Mouse (Mus musculus): ENCODE measurements around the gene Cir1. TPM values are rescaled to one million over a fixed set of nuclear protein-coding genes. Genes with fewer than 3 reads are reported as not detected.

The Cir1 gene
- total and polyA plus RNA-seq, 2 experiments from 2014 or later, result 3.3 to 25.2 TPM

- WGBS, result 90% methylated on average over 7 of the region's 7 CpGs
- no peak for ATAC-seq
These were observed 6.5 kb downstream of the Cir1 start for GRCm38 (mm10) chr2:73306006-73306405.

DNA sequence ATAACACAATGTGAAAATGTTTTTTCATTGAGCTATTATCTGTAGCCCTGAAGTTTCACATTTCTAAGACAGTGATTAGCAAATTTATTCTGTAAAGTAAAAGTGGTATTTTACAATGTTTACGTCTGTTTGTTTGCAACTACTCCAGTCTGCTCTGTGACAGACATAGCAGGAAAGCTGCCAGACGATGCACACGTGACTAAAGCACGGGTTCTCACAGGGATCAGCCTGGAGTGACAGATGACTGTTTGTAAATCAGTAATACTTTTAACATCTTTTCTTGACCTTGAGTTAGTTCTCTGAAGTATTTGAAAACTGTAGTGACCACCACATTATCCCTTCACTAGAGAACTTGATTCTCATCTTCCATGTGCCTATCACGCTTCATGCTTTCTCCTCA is 8.0 kb downstream of the Cir1 start:
- H3K27me3 ChIP-seq (ENCODE audit: insufficient read depth, low read length), result no peaks in the 10 kb centered on the region
- H3K9ac ChIP-seq (replicated peaks; ENCODE audit: low read length), result no peak overlapping the region
- no peak overlapping the region for H3K27ac ChIP-seq
- H3K4me1 ChIP-seq (ENCODE audit: insufficient read depth, low read length), result no peaks in the 10 kb centered on the region
- H3K9me3 ChIP-seq (ENCODE audit: low read length), result no peaks in the 10 kb centered on the region
- 92% methylated on average over 5 of the region's 5 CpGs for WGBS
- H3K4me2 ChIP-seq (ENCODE audit: low read depth, low read length), result no peak overlapping the region
- H3K4me3 ChIP-seq (ENCODE audit: low read length), result no peak overlapping the region
- no peak for TF ChIP-seq CTCF (IDR thresholded peaks at IDR 0.05; ENCODE audit: low read depth)
- DNase-seq (ENCODE audit: low spot score), result no peak
- no peak for ATAC-seq
- H3K36me3 ChIP-seq (ENCODE audit: insufficient read depth, low read length), result peaks cover 42% of the 10 kb centered on the region

More at GRCm38 (mm10) chr2:73306006-73306405, 6.5 kb downstream of the Cir1 start:
- no peaks in the 10 kb centered on the region for H3K4me1 ChIP-seq (ENCODE audit: insufficient read depth, low read length)
- H3K4me2 ChIP-seq (ENCODE audit: low read depth, low read length), result no peak overlapping the region
- H3K27ac ChIP-seq, result no peak overlapping the region
- peaks cover 45% of the 10 kb centered on the region for H3K36me3 ChIP-seq (ENCODE audit: insufficient read depth, low read length)
- no peaks in the 10 kb centered on the region for H3K27me3 ChIP-seq (ENCODE audit: insufficient read depth, low read length)
- no peak for DNase-seq (ENCODE audit: low spot score)
- no peak for TF ChIP-seq CTCF (IDR thresholded peaks at IDR 0.05; ENCODE audit: low read depth)
- H3K4me3 ChIP-seq (ENCODE audit: low read length), result no peak overlapping the region
- H3K9me3 ChIP-seq (ENCODE audit: low read length), result no peaks in the 10 kb centered on the region
- no peak overlapping the region for H3K9ac ChIP-seq (replicated peaks; ENCODE audit: low read length)

GRCm38 (mm10) chr2:73302722-73303121 is 9.8 kb downstream of the Cir1 start:
- Histone ChIP-seq H3K27me3 (ENCODE audit: insufficient read depth, low read length) (no peaks in the 10 kb centered on the region), H3K9me3 (ENCODE audit: low read length) (no peaks in the 10 kb centered on the region), H3K4me3 (ENCODE audit: low read length) (no peak overlapping the region), H3K4me1 (ENCODE audit: insufficient read depth, low read length) (no peaks in the 10 kb centered on the region), H3K27ac (no peak overlapping the region), H3K9ac (replicated peaks; ENCODE audit: low read length) (no peak overlapping the region), H3K4me2 (ENCODE audit: low read depth, low read length) (no peak overlapping the region), H3K36me3 (ENCODE audit: insufficient read depth, low read length) (peaks cover 36% of the 10 kb centered on the region; the same call in 1 of the 2 replicates)
- WGBS, result 97% methylated on average over 9 of the region's 9 CpGs
- DNase-seq (ENCODE audit: low spot score) (no peak), ATAC-seq (no peak)
- TF ChIP-seq CTCF (IDR thresholded peaks at IDR 0.05; ENCODE audit: low read depth), result no peak

DNA sequence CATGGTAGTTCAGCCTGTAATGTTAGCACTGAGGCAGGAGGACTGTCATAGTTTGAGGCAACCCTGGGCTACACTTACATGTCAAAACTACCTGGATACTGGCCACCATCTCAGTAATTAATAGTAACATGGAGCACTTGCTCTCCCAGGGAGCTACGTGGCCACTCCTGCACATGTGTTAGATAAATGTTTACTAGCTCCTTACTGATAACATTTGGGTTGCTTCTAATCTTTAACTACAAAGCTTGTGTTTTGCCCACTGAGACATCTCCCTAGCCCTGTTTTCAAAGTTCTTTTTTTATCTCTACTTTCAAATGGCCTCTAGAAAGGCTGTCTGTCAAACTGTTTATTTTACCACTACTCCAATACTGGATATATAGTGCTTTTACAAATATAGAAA is 10.5 kb downstream of the Cir1 start:
- Histone ChIP-seq H3K9me3 (ENCODE audit: low read length) (no peaks in the 10 kb centered on the region), H3K9ac (replicated peaks; ENCODE audit: low read length) (no peak overlapping the region), H3K4me3 (ENCODE audit: low read length) (no peak overlapping the region), H3K27me3 (ENCODE audit: insufficient read depth, low read length) (no peaks in the 10 kb centered on the region), H3K4me1 (ENCODE audit: insufficient read depth, low read length) (no peaks in the 10 kb centered on the region), H3K27ac (no peak overlapping the region), H3K36me3 (ENCODE audit: insufficient read depth, low read length) (peaks cover 28% of the 10 kb centered on the region; the same call in 1 of the 2 replicates), H3K4me2 (ENCODE audit: low read depth, low read length) (no peak overlapping the region)
- 88% methylated on average over 1 of the region's 1 CpGs for WGBS
- ATAC-seq (no peak), DNase-seq (ENCODE audit: low spot score) (no peak)
- no peak for TF ChIP-seq CTCF (IDR thresholded peaks at IDR 0.05; ENCODE audit: low read depth)

DNA sequence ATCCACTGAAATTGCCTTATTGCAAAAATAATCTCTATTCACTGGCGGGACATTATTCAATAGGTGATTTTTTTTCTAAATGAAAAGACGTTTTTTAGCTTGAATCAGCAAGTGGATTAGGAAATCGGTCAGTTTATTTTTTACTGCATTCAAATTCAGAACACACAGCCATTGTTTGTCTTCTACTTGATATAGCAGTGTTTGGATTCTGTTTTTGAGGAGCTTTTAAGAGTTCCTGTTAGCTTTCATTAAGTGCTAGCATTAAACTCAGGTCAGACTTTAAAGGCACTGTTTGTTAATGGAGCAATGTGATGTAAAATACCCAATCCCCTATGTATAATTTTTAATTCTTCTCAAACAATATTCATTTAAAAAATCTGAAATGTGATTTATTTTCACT is 13.7 kb downstream of the Cir1 start:
- Histone ChIP-seq H3K4me2 (ENCODE audit: low read depth, low read length) (no peak overlapping the region), H3K27ac (no peak overlapping the region), H3K4me3 (ENCODE audit: low read length) (no peak overlapping the region), H3K4me1 (ENCODE audit: insufficient read depth, low read length) (no peaks in the 10 kb centered on the region), H3K9ac (replicated peaks; ENCODE audit: low read length) (no peak overlapping the region), H3K9me3 (ENCODE audit: low read length) (no peaks in the 10 kb centered on the region), H3K36me3 (ENCODE audit: insufficient read depth, low read length) (peaks cover 17% of the 10 kb centered on the region; the same call in 1 of the 2 replicates), H3K27me3 (ENCODE audit: insufficient read depth, low read length) (no peaks in the 10 kb centered on the region)
- DNase-seq (ENCODE audit: low spot score), result no peak
- no peak for ATAC-seq
- WGBS, result 75% methylated on average over 3 of the region's 3 CpGs
- TF ChIP-seq CTCF (IDR thresholded peaks at IDR 0.05; ENCODE audit: low read depth), result no peak

DNA sequence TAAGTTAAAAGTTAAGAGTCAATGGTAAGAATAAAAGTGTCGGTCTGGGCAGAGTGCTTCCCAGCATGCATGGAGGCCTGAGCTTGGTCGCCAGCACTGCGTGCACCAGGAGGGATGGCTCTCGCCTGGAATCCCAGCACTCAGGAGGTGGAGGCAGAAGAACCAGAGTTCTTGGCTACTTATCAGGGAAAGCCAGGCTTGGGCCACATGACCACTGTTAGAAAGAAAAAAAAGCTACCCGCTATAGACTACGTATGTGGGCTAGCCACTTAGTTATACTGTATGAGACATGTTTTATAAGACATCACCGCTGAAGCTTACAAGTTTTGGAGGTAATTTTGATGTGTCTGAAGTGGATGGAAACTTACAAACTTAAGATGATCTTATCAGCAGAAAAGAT is 14.3 kb downstream of the Cir1 start:
- Histone ChIP-seq H3K4me3 (ENCODE audit: low read length) (no peak overlapping the region), H3K9ac (replicated peaks; ENCODE audit: low read length) (no peak overlapping the region), H3K9me3 (ENCODE audit: low read length) (no peaks in the 10 kb centered on the region), H3K36me3 (ENCODE audit: insufficient read depth, low read length) (peaks cover 12% of the 10 kb centered on the region; the same call in 1 of the 2 replicates), H3K4me2 (ENCODE audit: low read depth, low read length) (no peak overlapping the region), H3K27ac (no peak overlapping the region), H3K4me1 (ENCODE audit: insufficient read depth, low read length) (no peaks in the 10 kb centered on the region), H3K27me3 (ENCODE audit: insufficient read depth, low read length) (no peaks in the 10 kb centered on the region)
- no peak for ATAC-seq
- WGBS, result 85% methylated on average over 7 of the region's 7 CpGs
- DNase-seq (ENCODE audit: low spot score), result no peak
- no peak for TF ChIP-seq CTCF (IDR thresholded peaks at IDR 0.05; ENCODE audit: low read depth)

DNA sequence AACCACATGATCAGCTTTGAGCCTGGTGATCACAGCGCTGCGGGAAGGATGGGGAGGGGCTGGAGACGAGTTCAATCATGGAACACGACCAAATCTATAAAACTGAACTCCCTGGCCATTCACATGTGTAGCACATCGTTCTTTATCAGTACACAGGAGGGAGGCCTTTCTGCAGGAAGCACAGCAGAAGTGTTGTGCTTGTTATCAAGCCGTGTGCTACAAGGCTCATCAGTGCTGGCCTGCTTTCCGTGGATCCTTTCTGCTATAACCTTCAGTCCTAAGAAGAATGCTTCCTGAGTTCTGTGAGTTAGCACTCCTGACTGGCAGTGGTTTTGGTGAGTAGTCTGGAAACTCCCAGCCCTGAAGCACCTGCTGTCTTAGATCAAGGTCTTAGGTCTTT is 17.5 kb downstream of the Cir1 start:
- ATAC-seq (no peak), DNase-seq (ENCODE audit: low spot score) (no peak)
- no peaks in the 10 kb centered on the region for H3K9me3 ChIP-seq (ENCODE audit: low read length)
- H3K4me2 ChIP-seq (ENCODE audit: low read depth, low read length), result no peak overlapping the region
- peaks cover 9% of the 10 kb centered on the region; the same call in 1 of the 2 replicates for H3K36me3 ChIP-seq (ENCODE audit: insufficient read depth, low read length)
- no peaks in the 10 kb centered on the region for H3K4me1 ChIP-seq (ENCODE audit: insufficient read depth, low read length)
- no peaks in the 10 kb centered on the region for H3K27me3 ChIP-seq (ENCODE audit: insufficient read depth, low read length)
- 93% methylated on average over 7 of the region's 7 CpGs for WGBS
- H3K4me3 ChIP-seq (ENCODE audit: low read length), result no peak overlapping the region
- no peak overlapping the region for H3K27ac ChIP-seq
- no peak overlapping the region for H3K9ac ChIP-seq (replicated peaks; ENCODE audit: low read length)
- TF ChIP-seq CTCF (IDR thresholded peaks at IDR 0.05; ENCODE audit: low read depth), result no peak

Data from hindbrain, postnatal 0 days (tissue).